Comparison of ENCODE assay signal across 9 mouse cellular contexts in genomic region chr11:96234906-96235305, GRCm38 (mm10). TPM values are rescaled to one million over a fixed set of nuclear protein-coding genes. Genes with fewer than 3 reads are reported as not detected.
DNase-seq lines count a peak whose midpoint lies in the region; ATAC-seq lines count a peak whose summit lies in the region.
"Had no signal": no experiment of that assay in that cellular context is flagged by ENCODE, and none has a peak within 500 bp of the region (broad histone marks: within the 10 kb centered on the region; RNA-seq: fewer than 3 reads in every experiment).

No protein-coding gene starts in this region.

- under 1% methylated on average over 12 of the region's 12 CpGs for WGBS in kidney, embryonic 15.5 days

- no peak for ATAC-seq in kidney, embryonic 15.5 days (replicated peaks; ENCODE audit: low FRiP score)

- no peak overlapping the region for H3K4me3 ChIP-seq in kidney, embryonic 15.5 days (replicated peaks)

- DNase-seq in kidney, adult 9 months = peak; percentile 56
- peak; percentile 71 for DNase-seq in ES-CJ7 (ENCODE audit: low read depth, low spot score)
- DNase-seq in adrenal gland, postnatal 36 days = peak; percentile 55 to 72
- peak; percentile 9 for DNase-seq in gastrocnemius, postnatal 25 days
- peak; percentile 28 for DNase-seq in left cerebral cortex, postnatal 4 days
- DNase-seq in retina, postnatal 1 day = peak; percentile 69
- peak; percentile 28 for DNase-seq in yolk sac, embryonic 10.5 days (ENCODE audit: low spot score)

- no peak overlapping the region for H3K27ac ChIP-seq in kidney, embryonic 15.5 days

- no peak overlapping the region for H3K9ac ChIP-seq in kidney, embryonic 15.5 days

- H3K4me1 ChIP-seq in kidney, embryonic 15.5 days = no peaks in the 10 kb centered on the region

- no peaks in the 10 kb centered on the region for H3K36me3 ChIP-seq in kidney, embryonic 15.5 days

- intact Hi-C loops in left cerebral cortex, postnatal 4 days (cut with DNase I) = loop anchor here (5.0 kb wide), 1 partner anchor 88 kb away; no protein-coding TSS in a partner anchor

- H3K27me3 ChIP-seq in kidney, embryonic 15.5 days = peaks cover 48% of the 10 kb centered on the region

- no peaks in the 10 kb centered on the region for H3K9me3 ChIP-seq in kidney, embryonic 15.5 days (replicated peaks)

- H3K4me2 ChIP-seq in kidney, embryonic 15.5 days = no peak overlapping the region

RNA-seq across cellular contexts. Expression of gene Hoxb9, which starts 36.4 kb away (rescaled TPM):
- polyA plus RNA-seq in kidney, embryonic 15.5 days (2015; fragmentation: Nextera tagmentation; extraction: Ambion mirVana) = 22.3 and 27.2 TPM in 2 replicates
- total RNA-seq in adrenal gland, postnatal 36 days (2021) = 100 to 1,000 TPM; 225 to 357 TPM
- under 1 TPM; 0.15 to 0.19 TPM for total RNA-seq in gastrocnemius, postnatal 25 days (2021)
- total RNA-seq in left cerebral cortex, postnatal 4 days (2021) = not detected
- polyA plus RNA-seq: frontal cortex, adult 2 months had no signal

RNA-seq across cellular contexts. Expression of gene Hoxb13, which starts 40.8 kb away (rescaled TPM):
- polyA plus RNA-seq in kidney, embryonic 15.5 days (2015; fragmentation: Nextera tagmentation; extraction: Ambion mirVana) = 0.09 and 1.0 TPM in 2 replicates
- not detected for total RNA-seq in adrenal gland, postnatal 36 days (2021)
- not detected for total RNA-seq in gastrocnemius, postnatal 25 days (2021)
- total RNA-seq in left cerebral cortex, postnatal 4 days (2021) = not detected
- polyA plus RNA-seq: frontal cortex, adult 2 months had no signal

RNA-seq across cellular contexts. Expression of gene Hoxb8, which starts 46.8 kb away (rescaled TPM):
- 8.9 and 9.8 TPM in 2 replicates for polyA plus RNA-seq in kidney, embryonic 15.5 days (2015; fragmentation: Nextera tagmentation; extraction: Ambion mirVana)
- total RNA-seq in adrenal gland, postnatal 36 days (2021) = 10 to 100 TPM; 59.4 to 80.5 TPM
- under 1 TPM; 0.28 to 0.46 TPM for total RNA-seq in gastrocnemius, postnatal 25 days (2021)
- total RNA-seq in left cerebral cortex, postnatal 4 days (2021) = not detected
- polyA plus RNA-seq: frontal cortex, adult 2 months had no signal

RNA-seq across cellular contexts. Expression of gene Hoxb7, which starts 51.5 kb away (rescaled TPM):
- 58.5 and 62.7 TPM in 2 replicates for polyA plus RNA-seq in kidney, embryonic 15.5 days (2015; fragmentation: Nextera tagmentation; extraction: Ambion mirVana)
- 10 to 100 TPM; 35.5 to 49.8 TPM for total RNA-seq in adrenal gland, postnatal 36 days (2021)
- total RNA-seq in gastrocnemius, postnatal 25 days (2021) = 1 to 10 TPM in 1 of 2 experiments, under 1 TPM in 1; 0.28 to 1.1 TPM
- total RNA-seq in left cerebral cortex, postnatal 4 days (2021) = not detected
- polyA plus RNA-seq: frontal cortex, adult 2 months had no signal

RNA-seq across cellular contexts. Expression of gene Hoxb6, which starts 57.4 kb away (rescaled TPM):
- 47.1 and 49.1 TPM in 2 replicates for polyA plus RNA-seq in kidney, embryonic 15.5 days (2015; fragmentation: Nextera tagmentation; extraction: Ambion mirVana)
- 10 to 100 TPM; 43.9 to 62.2 TPM for total RNA-seq in adrenal gland, postnatal 36 days (2021)
- under 1 TPM; 0.31 to 0.62 TPM for total RNA-seq in gastrocnemius, postnatal 25 days (2021)
- not detected for total RNA-seq in left cerebral cortex, postnatal 4 days (2021)
- polyA plus RNA-seq: frontal cortex, adult 2 months had no signal

Comparison
In these comparisons a context has a peak if more than half of its experiments do, and no peak if none do; other contexts are left out.
1. DNase-seq: peak in every context shown above with its lines; median percentile 71 in ES-CJ7; 69 in retina, postnatal 1 day; 64 in adrenal gland, postnatal 36 days; 56 in kidney, adult 9 months; 28 in left cerebral cortex, postnatal 4 days; 28 in yolk sac, embryonic 10.5 days; 9 in gastrocnemius, postnatal 25 days.
2. RNA of gene Hoxb9, which starts 36.4 kb away (total RNA-seq): 225 to 357 TPM in adrenal gland, postnatal 36 days; 0.15 to 0.19 TPM in gastrocnemius, postnatal 25 days and not detected in left cerebral cortex, postnatal 4 days; every median in the first group is over 100 times any median in the second.
3. RNA of gene Hoxb8, which starts 46.8 kb away (total RNA-seq): 59.4 to 80.5 TPM in adrenal gland, postnatal 36 days; 0.28 to 0.46 TPM in gastrocnemius, postnatal 25 days and not detected in left cerebral cortex, postnatal 4 days; every median in the first group is over 10 times any median in the second.